Mouse (Mus musculus) small intestine, adult 2 months (tissue): Measurements from ENCODE around the gene Wdr25. TPM values are rescaled to one million over a fixed set of nuclear protein-coding genes. Genes with fewer than 3 reads are reported as not detected.
A peak's percentile ranks its signal among the peaks of the same experiment; 100 is the strongest.

ENCODE experiments used
- H3K27ac ChIP-seq: fragments of 200-500 bp; 2 replicates; pipeline ENCODE4 v1.5.1; 2012; ENCODE audit warnings: low read depth, low read length, control low read depth, inconsistent platforms; ENCODE audit not compliant: insufficient read depth
- H3K27me3 ChIP-seq: fragments of 200-500 bp; 2 replicates; pipeline ENCODE4 v1.6.1; 2012; ENCODE audit warnings: mild to moderate bottlenecking, moderate library complexity, low read length, inconsistent platforms; ENCODE audit not compliant: control insufficient read depth, insufficient read depth
- H3K36me3 ChIP-seq: fragments of 200-500 bp; 2 replicates; pipeline ENCODE4 v1.6.1; 2012; ENCODE audit warnings: mild to moderate bottlenecking, low read length, control low read depth, inconsistent platforms; ENCODE audit not compliant: control insufficient read depth, insufficient read depth
- H3K4me1 ChIP-seq: fragments of 200-500 bp; 2 replicates; pipeline ENCODE4 v1.6.1; 2012; ENCODE audit warnings: low read length, inconsistent platforms, mixed read lengths; ENCODE audit not compliant: control insufficient read depth, insufficient read depth, insufficient read length
- H3K4me3 ChIP-seq: fragments of 200-500 bp; 2 replicates; pipeline ENCODE4 v1.5.1; 2012; ENCODE audit warnings: low read depth, mild to moderate bottlenecking, control low read depth, inconsistent platforms, low read length, moderate library complexity
- CTCF ChIP-seq: fragments of 200-500 bp; IDR thresholded peaks from 2 replicates; pipeline ENCODE4 v1.5.1; 2012; ENCODE audit warnings: low read depth, mild to moderate bottlenecking, control low read depth, inconsistent platforms, low read length, moderate library complexity, mixed read lengths; ENCODE audit not compliant: insufficient replicate concordance, insufficient read length; ENCODE audit errors: extremely low read depth
- POLR2A ChIP-seq: fragments of 200-500 bp; IDR thresholded peaks from 2 replicates; pipeline ENCODE4 v1.6.1; 2012; ENCODE audit warnings: low read depth, mild to moderate bottlenecking, control low read depth, inconsistent platforms, low read length, moderate library complexity
- WGBS: fragments of 180-500 bp; shearing (Covaris S2); methylation state at CpG from one replicate; pipeline ENCODE4 v1.1.7; 2018; 5-methylcytosine and 5-hydroxymethylcytosine counted together
- polyA plus RNA-seq: library from polyadenylated mRNA; depleted of rRNA; stranded (reverse); fragments of >200 nt; gene quantifications from 2 replicates; pipeline ENCODE4 v1.2.3, GENCODE M21; 2012

Wdr25 gene
- polyA plus RNA-seq, 1 experiment = 8.8 TPM

- peaks cover 4% of the 10 kb centered on the region for H3K4me1 ChIP-seq
- whole genome bisulfite sequencing = 85% methylated on average over 8 of the region's 8 CpGs
- H3K27ac ChIP-seq = no peak overlapping the region
- H3K36me3 ChIP-seq = peaks cover 12% of the 10 kb centered on the region
- H3K27me3 ChIP-seq = no peaks in the 10 kb centered on the region
- no peak overlapping the region for H3K4me3 ChIP-seq
- TF ChIP-seq POLR2A (no peak), CTCF (no peak)
Observed at GRCm38 (mm10) chr12:108856186-108856585, 37.2 kb upstream of the Wdr25 start.

GRCm38 (mm10) chr12:108857109-108857508 lies 36.3 kb upstream of the Wdr25 start:
- Histone ChIP-seq H3K4me1 (peaks cover 4% of the 10 kb centered on the region), H3K27ac (peak overlapping the region; percentile 36; the same call in 1 of the 2 replicates), H3K4me3 (no peak overlapping the region), H3K27me3 (no peaks in the 10 kb centered on the region), H3K36me3 (peaks cover 16% of the 10 kb centered on the region)
- no peak for TF ChIP-seq CTCF
- TF ChIP-seq POLR2A = no peak
- WGBS = 73% methylated on average over 7 of the region's 7 CpGs

- no peaks in the 10 kb centered on the region for H3K27me3 ChIP-seq
- peaks cover 4% of the 10 kb centered on the region for H3K4me1 ChIP-seq
- 66% methylated on average over 7 of the region's 7 CpGs for WGBS
- H3K27ac ChIP-seq = peak overlapping the region; percentile 36; the same call in 1 of the 2 replicates
- no peak for TF ChIP-seq POLR2A
- no peak for TF ChIP-seq CTCF
- H3K36me3 ChIP-seq = peaks cover 19% of the 10 kb centered on the region
- H3K4me3 ChIP-seq = no peak overlapping the region
Observed at GRCm38 (mm10) chr12:108857589-108858184, 35.7 kb upstream of the Wdr25 start.

DNA sequence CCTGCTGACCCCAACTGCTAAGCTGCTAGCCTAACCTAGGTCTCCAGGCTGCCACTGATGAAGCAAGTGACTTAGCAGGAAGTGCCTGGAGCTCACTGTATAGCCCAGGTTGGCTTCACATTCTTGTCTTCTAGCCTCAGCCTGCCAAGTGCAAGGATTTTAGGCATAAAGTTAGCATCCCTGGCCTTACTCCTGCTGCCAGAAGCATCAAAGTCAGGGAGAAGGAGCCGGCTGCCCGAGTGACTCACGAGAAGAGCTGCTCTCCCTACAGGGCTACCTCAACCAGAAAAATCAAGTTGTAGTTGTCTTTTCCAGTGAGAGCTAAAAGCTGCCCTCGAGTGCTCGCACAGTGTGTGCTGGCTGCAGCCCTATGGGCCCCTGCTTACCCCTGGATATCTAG lies 34.9 kb upstream of the Wdr25 start:
- WGBS = 86% methylated on average over 5 of the region's 5 CpGs
- TF ChIP-seq CTCF = no peak
- TF ChIP-seq POLR2A = no peak
- H3K27me3 ChIP-seq = no peaks in the 10 kb centered on the region
- no peak overlapping the region for H3K27ac ChIP-seq
- peaks cover 22% of the 10 kb centered on the region for H3K36me3 ChIP-seq
- H3K4me1 ChIP-seq = peaks cover 4% of the 10 kb centered on the region
- no peak overlapping the region for H3K4me3 ChIP-seq

DNA sequence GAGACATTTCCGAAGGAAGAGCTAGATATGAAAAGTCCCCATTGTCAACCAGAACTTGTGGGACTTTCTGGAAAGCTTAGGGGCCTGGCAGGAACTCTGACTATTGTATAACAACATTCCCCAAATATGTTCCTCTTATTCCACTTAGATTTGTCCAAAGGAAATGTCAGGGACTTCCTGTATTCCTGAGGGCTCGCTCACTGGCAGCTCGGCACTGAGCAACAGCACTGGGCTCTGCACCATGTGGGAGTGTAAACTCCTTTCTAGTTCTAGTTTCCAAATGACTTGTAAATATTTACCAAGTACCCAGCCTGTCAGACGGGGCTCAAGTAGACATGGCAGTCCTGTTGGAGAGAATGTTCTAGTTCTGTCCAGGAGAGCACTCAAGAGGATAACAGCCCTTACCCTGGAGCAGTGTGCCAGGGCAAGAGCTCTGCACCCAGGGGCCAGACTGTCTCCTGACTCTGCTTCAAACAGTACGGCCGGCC lies 28.4 kb upstream of the Wdr25 start:
- H3K4me1 ChIP-seq = no peaks in the 10 kb centered on the region
- H3K4me3 ChIP-seq = no peak overlapping the region
- H3K27me3 ChIP-seq = no peaks in the 10 kb centered on the region
- no peak for TF ChIP-seq POLR2A
- peak overlapping the region; percentile 76 for H3K27ac ChIP-seq
- peaks cover 63% of the 10 kb centered on the region for H3K36me3 ChIP-seq
- 53% methylated on average over 6 of the region's 6 CpGs for WGBS

DNA sequence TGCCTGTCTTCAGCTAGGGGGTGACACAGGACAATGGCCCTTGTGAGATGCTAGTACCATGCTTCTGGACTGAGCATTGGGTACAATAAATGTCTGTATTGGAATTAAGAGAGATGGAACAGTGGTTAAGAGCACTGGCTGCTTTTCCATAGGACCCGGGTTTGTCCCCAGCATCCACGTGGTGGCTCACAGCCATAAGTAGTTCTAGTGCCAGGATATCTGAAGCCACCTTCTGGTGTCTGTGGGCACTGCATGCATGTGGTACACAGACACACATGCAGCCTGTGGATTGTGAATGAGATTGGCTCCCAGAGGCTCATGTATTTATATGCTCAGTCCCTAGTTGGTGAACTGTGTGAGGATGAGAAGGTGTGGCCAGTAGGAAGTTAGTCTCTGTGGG lies 23.9 kb upstream of the Wdr25 start:
- 86% methylated on average over 2 of the region's 2 CpGs for WGBS
- TF ChIP-seq POLR2A = no peak
- TF ChIP-seq CTCF = peak; percentile 31; the same call in 1 of the 2 replicates
- no peak overlapping the region for H3K27ac ChIP-seq
- H3K4me1 ChIP-seq = no peaks in the 10 kb centered on the region
- no peaks in the 10 kb centered on the region for H3K27me3 ChIP-seq
- peaks cover 67% of the 10 kb centered on the region for H3K36me3 ChIP-seq
- H3K4me3 ChIP-seq = no peak overlapping the region

DNA sequence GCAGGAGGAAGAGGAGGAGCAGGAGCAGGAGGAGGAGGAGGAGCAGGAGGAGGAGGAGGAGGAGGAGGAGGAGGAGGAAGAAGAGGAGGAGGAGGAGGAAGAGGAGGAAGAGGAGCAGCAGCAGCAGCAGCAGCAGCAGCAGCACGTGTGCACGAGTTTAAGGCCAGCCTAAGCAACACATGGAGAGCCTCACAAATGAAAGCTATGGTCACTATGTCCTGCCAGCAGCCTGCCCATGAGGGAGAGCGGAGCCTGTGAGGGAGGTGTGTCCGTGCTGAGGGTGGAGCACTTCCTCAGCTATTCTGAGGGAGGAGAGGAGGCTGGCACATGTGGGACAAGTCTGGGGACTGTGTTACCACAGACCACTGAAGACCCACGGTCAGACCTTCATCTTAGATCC lies 20.3 kb upstream of the Wdr25 start:
- Histone ChIP-seq H3K27me3 (no peaks in the 10 kb centered on the region), H3K27ac (no peak overlapping the region), H3K36me3 (peaks cover 67% of the 10 kb centered on the region), H3K4me1 (no peaks in the 10 kb centered on the region), H3K4me3 (no peak overlapping the region)
- WGBS = 71% methylated on average over 5 of the region's 5 CpGs
- TF ChIP-seq POLR2A (no peak), CTCF (no peak)
